Mouse (Mus musculus) intestine, embryonic 15.5 days (tissue): Measurements from ENCODE around the gene Arhgap24. TPM values are rescaled to one million over a fixed set of nuclear protein-coding genes. Genes with fewer than 3 reads are reported as not detected.

Source experiments
- ATAC-seq: fragments of 200-750 bp; cut with Nextera tagmentation; 2 replicates; pipeline ENCODE4 v1.8.0; 2017; ENCODE audit warnings: moderate TSS enrichment, moderate library complexity
- H3K27ac ChIP-seq: fragments of 300-500 bp; sonication (generic); 2 replicates; pipeline ENCODE4 v1.5.1; 2015; ENCODE audit warnings: mild to moderate bottlenecking, inconsistent platforms
- H3K27me3 ChIP-seq: fragments of 300-500 bp; sonication (generic); replicated peaks from 2 replicates; pipeline ENCODE4 v1.6.1; 2015; ENCODE audit warnings: inconsistent platforms
- H3K36me3 ChIP-seq: fragments of 300-500 bp; sonication (generic); 2 replicates; pipeline ENCODE4 v1.6.1; 2015; ENCODE audit warnings: inconsistent platforms
- H3K4me1 ChIP-seq: fragments of 300-500 bp; sonication (generic); replicated peaks from 2 replicates; pipeline ENCODE4 v1.6.1; 2015; ENCODE audit warnings: inconsistent platforms
- H3K4me2 ChIP-seq: fragments of 300-500 bp; sonication (generic); replicated peaks from 2 replicates; pipeline ENCODE4 v1.6.1; 2015; ENCODE audit warnings: mild to moderate bottlenecking, inconsistent platforms
- H3K4me3 ChIP-seq: fragments of 300-500 bp; sonication (generic); replicated peaks from 2 replicates; pipeline ENCODE4 v1.5.1; 2015; ENCODE audit warnings: inconsistent platforms
- H3K9ac ChIP-seq: fragments of 300-500 bp; sonication (generic); 2 replicates; pipeline ENCODE4 v1.6.1; 2015; ENCODE audit warnings: inconsistent platforms
- H3K9me3 ChIP-seq: fragments of 300-500 bp; sonication (generic); 2 replicates; pipeline ENCODE4 v1.6.1; 2016; ENCODE audit warnings: inconsistent platforms
- WGBS: fragments of 180-500 bp; shearing (Covaris S2); methylation state at CpG from one replicate; pipeline ENCODE4 v1.1.7; 2015; 5-methylcytosine and 5-hydroxymethylcytosine counted together
- polyA plus RNA-seq: library from polyadenylated mRNA; unstranded; fragments of >200 nt; fragmentation: Nextera tagmentation; extraction: Ambion mirVana; gene quantifications from 2 replicates; pipeline ENCODE4 v1.2.1, GENCODE M21; 2015

The Arhgap24 gene
- polyA plus RNA-seq, 1 experiment from 2014 or later = 12.0 TPM

DNA sequence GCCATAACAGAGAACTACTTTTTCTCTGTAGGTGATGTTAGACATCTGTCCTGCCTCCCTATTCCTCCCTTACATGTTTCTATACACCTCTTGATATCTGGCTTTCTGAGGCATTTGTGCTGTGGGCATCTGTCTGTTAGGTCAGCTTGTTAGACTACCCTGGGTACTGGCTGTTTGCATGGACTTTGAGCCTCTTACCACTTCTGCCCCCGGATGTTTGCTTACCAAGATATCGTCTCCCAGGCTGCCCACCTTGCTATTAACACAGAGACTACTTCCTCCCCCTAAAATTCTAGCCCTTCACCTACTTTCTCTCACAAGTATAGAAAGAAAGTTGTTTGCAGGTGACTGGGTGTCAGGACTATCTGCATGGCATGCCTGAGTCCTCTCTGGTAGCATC is 15.8 kb upstream of the Arhgap24 start:
- ATAC-seq = peak; percentile 15; the same call in 1 of the 2 replicates
- no peaks in the 10 kb centered on the region for H3K4me1 ChIP-seq
- WGBS = 62% methylated on average over 2 of the region's 2 CpGs
- H3K27ac ChIP-seq = no peak overlapping the region
- H3K4me3 ChIP-seq = no peak overlapping the region
- no peaks in the 10 kb centered on the region for H3K36me3 ChIP-seq
- H3K27me3 ChIP-seq = no peaks in the 10 kb centered on the region
- H3K9ac ChIP-seq = no peak overlapping the region
- H3K4me2 ChIP-seq = no peak overlapping the region
- no peaks in the 10 kb centered on the region for H3K9me3 ChIP-seq

DNA sequence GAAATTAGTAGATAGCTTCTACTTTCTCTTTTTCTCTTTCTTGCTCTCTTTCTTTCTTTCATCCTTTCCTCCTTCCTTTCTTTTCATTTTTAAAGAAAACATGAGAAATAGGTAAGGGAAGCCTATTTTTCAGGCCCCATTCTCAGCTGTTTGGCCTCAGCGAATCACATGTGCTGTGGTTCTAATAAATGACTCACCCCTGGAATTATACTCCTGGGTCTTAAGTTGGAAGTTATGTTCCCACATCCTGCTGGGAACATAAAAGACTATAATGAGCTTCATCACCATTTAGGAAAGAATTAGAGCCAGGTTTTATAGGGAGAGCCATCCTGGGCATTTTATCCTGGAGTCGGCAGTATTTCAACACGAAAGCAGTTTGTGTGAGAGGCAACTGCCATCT is 12.9 kb upstream of the Arhgap24 start:
- H3K36me3 ChIP-seq = no peaks in the 10 kb centered on the region
- WGBS = 95% methylated on average over 3 of the region's 3 CpGs
- no peak for ATAC-seq
- H3K27ac ChIP-seq = no peak overlapping the region
- H3K4me3 ChIP-seq = no peak overlapping the region
- no peaks in the 10 kb centered on the region for H3K4me1 ChIP-seq
- no peak overlapping the region for H3K9ac ChIP-seq
- H3K4me2 ChIP-seq = no peak overlapping the region
- H3K9me3 ChIP-seq = no peaks in the 10 kb centered on the region
- H3K27me3 ChIP-seq = no peaks in the 10 kb centered on the region

DNA sequence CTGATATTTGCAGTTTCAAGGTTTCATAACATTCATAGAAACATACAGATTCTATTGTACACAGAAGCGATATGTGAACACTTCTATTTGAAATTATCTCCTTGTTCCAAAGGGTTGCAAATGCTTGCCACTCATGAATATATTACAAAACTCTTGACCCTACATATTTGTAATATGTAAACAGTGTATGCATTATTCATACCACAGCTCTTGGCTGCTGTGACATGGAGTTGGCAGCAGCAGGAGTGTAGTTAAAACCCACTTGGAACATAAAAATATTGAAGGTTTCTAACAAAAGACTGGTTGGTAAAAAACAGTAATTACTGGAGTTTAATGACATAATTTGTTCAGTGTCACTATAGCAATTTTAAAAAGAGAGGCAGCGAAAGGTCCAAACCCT is 10.9 kb upstream of the Arhgap24 start:
- 86% methylated on average over 2 of the region's 2 CpGs for WGBS
- no peak overlapping the region for H3K9ac ChIP-seq
- H3K4me2 ChIP-seq = no peak overlapping the region
- no peak for ATAC-seq
- no peak overlapping the region for H3K4me3 ChIP-seq
- no peak overlapping the region for H3K27ac ChIP-seq
- no peaks in the 10 kb centered on the region for H3K4me1 ChIP-seq
- H3K27me3 ChIP-seq = no peaks in the 10 kb centered on the region
- no peaks in the 10 kb centered on the region for H3K9me3 ChIP-seq
- no peaks in the 10 kb centered on the region for H3K36me3 ChIP-seq

DNA sequence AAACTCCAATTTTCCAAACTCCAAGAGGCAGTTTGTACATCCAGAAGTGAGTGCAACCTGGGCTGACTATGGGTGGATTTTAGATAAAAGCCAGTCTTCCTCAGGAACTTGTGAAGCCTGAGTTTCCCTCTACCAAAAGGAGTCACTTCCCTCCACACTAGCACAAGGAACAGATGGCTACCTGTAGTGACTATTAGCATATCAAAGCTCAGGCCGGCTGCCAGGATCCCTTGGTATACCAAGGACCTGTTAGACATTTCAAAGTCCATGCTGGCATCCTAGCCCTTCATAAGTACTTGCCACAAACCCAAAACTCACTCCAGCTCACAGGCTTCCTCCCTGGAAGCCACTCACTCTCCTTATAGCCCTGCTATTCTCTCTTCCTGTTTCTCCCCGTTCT is 3.1 kb upstream of the Arhgap24 start:
- Histone ChIP-seq H3K27me3 (no peaks in the 10 kb centered on the region), H3K27ac (no peak overlapping the region), H3K4me3 (no peak overlapping the region), H3K4me1 (peaks cover 3% of the 10 kb centered on the region; the same call in 1 of the 2 replicates), H3K9me3 (no peaks in the 10 kb centered on the region), H3K36me3 (no peaks in the 10 kb centered on the region), H3K4me2 (no peak overlapping the region), H3K9ac (no peak overlapping the region)
- no peak for ATAC-seq
- 10% methylated on average over 2 of the region's 2 CpGs for WGBS

DNA sequence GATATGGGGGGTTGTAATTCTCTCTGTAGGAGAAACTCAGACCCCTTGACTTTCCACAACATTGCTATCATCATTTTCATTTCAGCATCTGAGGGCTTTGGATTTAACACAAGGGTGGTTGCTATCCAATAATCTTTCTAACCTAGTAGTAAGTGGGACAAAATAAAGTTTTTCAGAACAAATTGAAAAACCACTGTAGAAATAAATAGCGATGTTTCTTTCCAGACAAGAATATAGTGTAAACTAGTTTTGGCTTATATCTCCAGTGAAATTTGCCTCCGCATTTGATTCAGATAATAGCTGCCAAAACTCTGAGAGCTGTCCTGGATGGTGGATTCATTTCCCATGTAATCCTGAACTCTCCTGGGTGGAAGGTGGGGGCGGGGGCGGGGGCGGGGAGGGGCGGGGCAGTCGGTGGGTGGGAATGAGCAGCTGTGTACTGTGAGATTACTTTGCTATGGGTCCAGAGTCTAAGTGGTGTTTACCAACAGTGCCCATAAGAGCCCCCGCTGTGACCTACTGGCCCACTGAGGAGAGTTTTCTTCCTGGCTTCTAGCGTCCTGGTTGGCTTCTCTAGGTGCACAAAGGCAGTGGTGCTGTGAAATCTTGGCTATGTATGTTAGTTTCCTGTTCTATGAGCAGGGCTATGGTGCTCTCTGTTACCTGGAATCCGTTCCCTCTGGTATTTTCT is 2.2 kb downstream of the Arhgap24 start:
- WGBS = 33% methylated on average over 10 of the region's 10 CpGs

DNA sequence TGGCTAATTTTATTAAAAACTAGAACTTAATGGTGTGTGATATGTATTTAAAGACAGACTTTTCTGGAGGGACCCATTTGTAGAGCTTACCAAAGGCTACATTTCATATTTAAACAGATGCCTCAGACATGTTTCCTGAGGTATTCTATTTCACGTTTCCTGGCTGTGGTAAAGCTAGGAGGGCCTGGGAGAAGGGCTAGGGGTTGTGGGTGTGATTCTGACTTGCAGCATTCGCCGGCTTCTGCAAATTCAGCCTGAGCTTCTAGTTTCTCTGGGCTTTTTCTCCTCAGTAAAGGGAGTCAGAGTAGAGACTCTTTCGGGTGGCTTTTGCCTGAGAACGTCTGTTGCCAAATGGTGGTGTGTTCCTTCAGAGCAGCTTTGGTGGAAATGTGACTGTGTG is 10.4 kb downstream of the Arhgap24 start:
- Histone ChIP-seq H3K4me1 (no peaks in the 10 kb centered on the region), H3K27me3 (no peaks in the 10 kb centered on the region), H3K27ac (no peak overlapping the region), H3K36me3 (no peaks in the 10 kb centered on the region), H3K9ac (no peak overlapping the region), H3K4me3 (no peak overlapping the region), H3K9me3 (0 out of 2 replicates have a peak, but pooled peaks cover 4% of the 10 kb centered on the region), H3K4me2 (no peak overlapping the region)
- ATAC-seq = no peak
- WGBS = 70% methylated on average over 5 of the region's 5 CpGs

More for the DNA sequence above, 2.2 kb downstream of the Arhgap24 start:
- 0 out of 2 replicates have a peak, but pooled peaks cover 3% of the 10 kb centered on the region for H3K9me3 ChIP-seq
- no peak overlapping the region for H3K4me3 ChIP-seq
- peak overlapping the region; percentile 96 for H3K4me2 ChIP-seq
- peak; percentile 49; the same call in 1 of the 2 replicates for ATAC-seq
- no peak overlapping the region for H3K27ac ChIP-seq
- no peak overlapping the region for H3K9ac ChIP-seq
- no peaks in the 10 kb centered on the region for H3K36me3 ChIP-seq
- peaks cover 6% of the 10 kb centered on the region; the same call in 1 of the 2 replicates for H3K4me1 ChIP-seq
- H3K27me3 ChIP-seq = no peaks in the 10 kb centered on the region

DNA sequence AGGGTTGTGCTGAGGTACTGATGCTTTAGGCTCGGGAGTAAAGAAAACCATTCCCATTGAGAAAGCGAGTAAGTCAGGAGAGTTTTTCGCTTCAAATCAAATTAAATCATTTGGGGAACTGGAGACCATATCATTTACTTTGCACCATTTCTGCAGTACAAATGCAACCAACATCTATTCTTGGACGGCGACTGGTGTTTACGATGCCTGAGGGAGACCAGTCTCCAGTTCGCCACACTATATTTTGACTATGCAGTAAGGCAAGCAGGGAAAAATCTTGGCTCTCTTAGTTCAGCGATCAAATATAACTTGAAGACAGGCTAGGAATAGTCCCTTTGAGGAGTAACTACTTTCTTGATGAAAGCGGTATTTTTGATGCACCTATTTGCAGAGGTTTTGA is 11.0 kb downstream of the Arhgap24 start:
- Histone ChIP-seq H3K27me3 (no peaks in the 10 kb centered on the region), H3K9me3 (0 out of 2 replicates have a peak, but pooled peaks cover 4% of the 10 kb centered on the region), H3K4me1 (no peaks in the 10 kb centered on the region), H3K4me2 (no peak overlapping the region), H3K27ac (no peak overlapping the region), H3K36me3 (no peaks in the 10 kb centered on the region), H3K9ac (no peak overlapping the region), H3K4me3 (no peak overlapping the region)
- no peak for ATAC-seq
- whole genome bisulfite sequencing = 87% methylated on average over 9 of the region's 9 CpGs

DNA sequence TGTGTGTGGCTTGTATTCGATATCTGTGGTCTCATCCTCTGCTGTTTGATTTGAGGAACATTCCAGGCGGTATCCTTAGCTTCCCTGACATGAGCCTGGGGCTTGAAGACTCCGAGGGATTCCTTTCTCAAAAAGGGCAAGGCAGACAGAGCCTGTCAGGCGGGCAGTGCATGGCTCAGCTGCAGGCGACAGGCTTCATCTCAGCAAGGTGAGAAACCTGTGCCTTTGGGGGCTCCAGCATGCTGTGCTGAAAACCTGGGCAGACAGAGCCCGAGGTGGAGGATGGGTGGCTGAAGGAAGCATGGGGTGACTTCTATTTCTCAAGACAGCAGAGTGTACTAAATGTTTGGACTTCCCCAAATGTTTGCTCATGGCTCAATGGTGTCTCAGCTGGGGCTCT is 13.6 kb downstream of the Arhgap24 start:
- Histone ChIP-seq H3K4me2 (no peak overlapping the region), H3K9ac (no peak overlapping the region), H3K4me1 (no peaks in the 10 kb centered on the region), H3K27ac (no peak overlapping the region), H3K9me3 (no peaks in the 10 kb centered on the region), H3K36me3 (no peaks in the 10 kb centered on the region), H3K27me3 (no peaks in the 10 kb centered on the region), H3K4me3 (no peak overlapping the region)
- 49% methylated on average over 6 of the region's 6 CpGs for WGBS
- no peak for ATAC-seq

DNA sequence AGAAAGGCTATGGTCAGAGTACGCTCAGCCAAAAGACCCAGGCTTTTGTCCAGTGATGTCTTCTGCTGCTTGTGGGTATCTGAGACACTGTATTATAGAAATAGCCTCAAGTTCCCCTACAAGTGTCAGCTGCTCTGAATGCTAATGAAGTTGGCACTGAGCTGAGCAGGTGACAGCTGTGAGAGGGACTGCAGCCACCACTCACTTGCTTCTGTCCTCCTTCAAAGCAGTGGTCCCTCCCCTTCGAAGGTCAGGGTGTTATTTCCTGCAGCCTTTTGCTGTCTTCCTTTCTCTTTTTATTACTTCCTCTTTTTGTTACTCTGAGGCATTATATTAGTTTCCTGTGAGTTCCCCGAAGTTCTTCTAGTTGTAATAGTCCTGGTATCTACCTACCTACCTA is 16.0 kb downstream of the Arhgap24 start:
- 67% methylated on average over 3 of the region's 3 CpGs for WGBS
- no peaks in the 10 kb centered on the region for H3K36me3 ChIP-seq

DNA sequence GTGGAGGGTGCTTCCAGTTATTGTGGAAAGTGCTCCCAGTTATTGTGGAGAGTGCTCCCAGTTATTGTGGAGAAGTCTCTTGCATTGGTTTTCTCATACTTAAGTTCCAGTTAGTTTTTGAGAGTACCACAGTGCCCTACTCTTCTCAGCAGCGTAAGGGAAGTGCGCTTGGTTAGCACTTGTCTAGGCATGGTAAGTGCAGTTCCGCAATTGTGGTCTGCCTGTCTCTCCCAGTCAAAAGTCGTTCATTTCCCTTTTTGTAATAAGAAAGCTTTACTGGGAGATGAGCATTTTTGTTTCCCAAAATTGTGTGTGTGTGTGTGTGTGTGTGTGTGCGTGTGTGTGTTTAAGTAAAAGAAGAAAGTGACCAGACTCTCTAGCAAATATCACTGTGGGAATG is 17.6 kb downstream of the Arhgap24 start:
- no peak overlapping the region for H3K27ac ChIP-seq
- ATAC-seq = no peak
- no peaks in the 10 kb centered on the region for H3K27me3 ChIP-seq
- H3K4me1 ChIP-seq = no peaks in the 10 kb centered on the region
- WGBS = 86% methylated on average over 5 of the region's 5 CpGs
- H3K9me3 ChIP-seq = no peaks in the 10 kb centered on the region
- H3K4me3 ChIP-seq = no peak overlapping the region
- H3K9ac ChIP-seq = no peak overlapping the region
- H3K4me2 ChIP-seq = no peak overlapping the region
- no peaks in the 10 kb centered on the region for H3K36me3 ChIP-seq

More for the DNA sequence above, 16.0 kb downstream of the Arhgap24 start:
- H3K4me2 ChIP-seq = no peak overlapping the region
- no peaks in the 10 kb centered on the region for H3K27me3 ChIP-seq
- H3K4me3 ChIP-seq = no peak overlapping the region
- H3K27ac ChIP-seq = no peak overlapping the region
- H3K9me3 ChIP-seq = no peaks in the 10 kb centered on the region
- no peak overlapping the region for H3K9ac ChIP-seq
- H3K4me1 ChIP-seq = no peaks in the 10 kb centered on the region
- ATAC-seq = no peak

DNA sequence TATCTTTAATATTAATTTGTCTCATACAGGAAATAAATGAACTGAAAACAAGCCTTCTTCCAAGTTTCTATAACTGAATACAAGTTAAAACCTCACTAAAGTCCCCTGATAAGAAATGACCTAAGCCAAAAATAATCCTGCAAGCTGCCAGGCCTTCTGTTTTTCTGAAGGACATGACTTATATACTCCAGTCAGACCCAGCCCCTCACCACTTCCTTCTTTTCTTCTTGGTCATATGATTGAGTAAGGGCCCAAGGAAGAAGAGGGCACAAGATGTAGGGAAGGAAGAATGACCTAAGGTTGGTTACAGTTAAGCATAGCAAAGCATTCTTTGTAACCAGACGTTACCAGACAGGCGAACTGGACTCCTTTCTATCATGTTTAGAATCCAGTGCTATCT is 21.1 kb downstream of the Arhgap24 start:
- Histone ChIP-seq H3K4me3 (no peak overlapping the region), H3K9me3 (no peaks in the 10 kb centered on the region), H3K4me1 (no peaks in the 10 kb centered on the region), H3K36me3 (no peaks in the 10 kb centered on the region), H3K27me3 (no peaks in the 10 kb centered on the region), H3K9ac (no peak overlapping the region), H3K27ac (no peak overlapping the region), H3K4me2 (no peak overlapping the region)
- no peak for ATAC-seq
- WGBS = 78% methylated on average over 2 of the region's 2 CpGs

DNA sequence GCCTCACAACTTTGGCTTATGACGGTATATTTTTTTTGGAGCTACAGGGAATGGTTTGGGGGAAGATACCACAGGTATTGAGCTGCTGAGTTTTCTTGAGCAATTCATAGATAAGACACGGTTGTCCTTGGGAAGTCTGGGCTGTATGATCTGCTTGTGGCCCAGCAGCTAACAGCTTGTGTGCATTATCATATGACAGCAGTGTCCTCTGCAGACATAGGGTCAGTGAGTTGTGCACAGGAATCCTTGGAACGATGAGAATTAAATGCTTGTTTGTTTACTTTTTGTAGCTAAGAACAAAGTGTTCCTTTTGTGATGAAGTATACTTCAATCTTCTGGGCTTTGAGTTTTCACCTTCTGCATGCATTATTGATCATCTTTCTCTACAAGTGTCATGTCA is 21.9 kb downstream of the Arhgap24 start:
- 54% methylated on average over 3 of the region's 3 CpGs for WGBS
- Histone ChIP-seq H3K36me3 (no peaks in the 10 kb centered on the region), H3K4me3 (no peak overlapping the region), H3K27me3 (no peaks in the 10 kb centered on the region), H3K27ac (no peak overlapping the region), H3K9me3 (no peaks in the 10 kb centered on the region), H3K9ac (no peak overlapping the region), H3K4me2 (no peak overlapping the region), H3K4me1 (no peaks in the 10 kb centered on the region)
- ATAC-seq = no peak

DNA sequence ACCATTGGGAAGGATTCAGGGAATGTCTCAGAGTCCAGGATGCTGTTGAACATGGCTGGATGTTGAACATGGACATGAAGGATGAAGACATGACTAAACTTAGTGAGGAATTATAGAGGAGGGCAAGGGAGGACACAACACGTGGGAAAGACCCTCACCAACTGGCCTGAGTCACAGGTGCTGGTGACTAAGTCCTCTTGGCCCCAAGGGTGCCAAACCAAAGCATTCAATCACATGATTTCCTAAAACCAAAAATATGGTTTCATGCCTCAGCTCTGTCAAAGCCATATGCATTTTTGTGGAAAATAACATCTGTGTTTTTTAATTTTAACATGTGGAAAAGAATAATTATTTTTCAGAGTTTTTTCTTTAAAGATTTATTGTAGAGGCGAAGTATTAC is 22.7 kb downstream of the Arhgap24 start:
- no peaks in the 10 kb centered on the region for H3K36me3 ChIP-seq
- H3K9ac ChIP-seq = no peak overlapping the region
- no peak overlapping the region for H3K4me3 ChIP-seq
- no peak for ATAC-seq
- WGBS = 95% methylated on average over 2 of the region's 2 CpGs
- no peak overlapping the region for H3K27ac ChIP-seq
- no peaks in the 10 kb centered on the region for H3K9me3 ChIP-seq
- H3K27me3 ChIP-seq = no peaks in the 10 kb centered on the region
- H3K4me1 ChIP-seq = no peaks in the 10 kb centered on the region
- H3K4me2 ChIP-seq = no peak overlapping the region
